Mouse (Mus musculus) thymus, adult 2 months (tissue): ENCODE data around the gene Sfta2.

Experiments
- CTCF ChIP-seq: fragments of 200-500 bp; IDR thresholded peaks from 2 replicates; pipeline ENCODE4 v1.5.1; 2012; ENCODE audit warnings: mild to moderate bottlenecking, control low read depth, low read length, moderate library complexity, borderline replicate concordance; ENCODE audit not compliant: control insufficient read depth, poor library complexity, insufficient read depth; ENCODE audit errors: extremely low read depth
- POLR2A ChIP-seq: fragments of 200-500 bp; IDR thresholded peaks from 2 replicates; pipeline ENCODE4 v1.6.1; 2012; ENCODE audit warnings: mild to moderate bottlenecking, low read length, control low read depth, moderate library complexity; ENCODE audit not compliant: control insufficient read depth, poor library complexity, insufficient read depth; ENCODE audit errors: extremely low read depth

- TF ChIP-seq CTCF, result no peak
- TF ChIP-seq POLR2A, result no peak
Measured at GRCm38 (mm10) chr17:35617127-35617526, 15.8 kb downstream of the Sfta2 start.
